Mouse (Mus musculus) lung, postnatal 36 days (tissue): ENCODE results near the gene Tigd3.

ENCODE experiments used
- DNase-seq: peaks from one replicate; pipeline ENCODE4 v3.0.0; 2022; ENCODE audit warnings: mixed read lengths

Tigd3 gene

DNA sequence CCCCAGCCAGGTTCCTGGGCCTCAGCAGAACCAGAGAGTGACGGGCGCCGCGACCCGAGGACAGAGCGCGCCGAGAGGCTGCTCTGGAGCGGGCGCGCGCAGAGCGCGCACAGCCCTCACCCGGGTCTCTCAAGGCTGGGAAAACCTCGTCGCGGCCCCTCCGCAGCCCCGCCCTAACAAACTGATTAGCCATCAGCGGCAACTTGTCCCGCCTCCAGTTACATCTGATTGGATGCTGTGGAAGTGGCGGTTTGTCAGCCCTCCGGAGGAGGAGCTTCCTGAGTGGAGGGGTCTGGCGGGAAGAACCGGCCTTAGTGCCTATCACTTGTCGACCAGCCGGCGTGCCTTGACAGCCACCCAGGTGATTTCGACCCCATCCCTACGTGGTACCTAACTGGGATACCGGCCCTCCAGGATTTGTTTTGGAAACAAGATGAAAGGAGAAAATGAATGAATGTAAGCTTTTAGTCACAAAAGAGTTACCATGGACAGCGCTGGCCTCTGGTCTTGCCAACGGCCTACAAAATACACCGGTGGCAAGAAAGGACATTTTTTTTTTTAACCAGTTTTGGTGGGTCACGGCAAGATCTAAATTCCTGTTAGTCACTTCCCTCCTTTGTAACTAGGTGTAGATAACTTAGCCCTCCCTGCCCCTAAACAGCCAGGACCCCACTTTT is at the start of gene Tigd3:
Gene Tigd3 (minus strand): TSS at position 148 of the 677 bp plus-strand sequence.
- peak; percentile 98 for DNase-seq

DNA sequence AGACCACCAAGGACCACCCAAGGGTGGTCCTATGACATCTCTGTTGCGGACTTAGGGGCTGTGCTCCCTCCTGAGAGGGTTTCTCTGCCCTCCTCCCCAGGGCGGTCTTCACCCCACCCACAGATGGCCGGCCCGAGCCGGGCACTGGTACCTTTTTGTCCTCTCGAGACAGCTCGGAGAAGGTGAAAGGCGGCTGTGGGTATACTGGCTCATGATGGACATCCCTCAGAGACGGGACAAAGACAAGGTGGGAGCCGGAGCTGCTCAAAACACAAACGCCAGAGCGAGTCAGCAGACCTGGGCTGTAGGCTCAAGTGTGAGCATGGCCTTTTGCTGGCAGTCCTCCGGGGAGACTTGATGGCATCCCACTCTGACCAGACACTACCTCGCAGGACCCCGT is 49.5 kb upstream of the Tigd3 start:
- no peak for DNase-seq

DNA sequence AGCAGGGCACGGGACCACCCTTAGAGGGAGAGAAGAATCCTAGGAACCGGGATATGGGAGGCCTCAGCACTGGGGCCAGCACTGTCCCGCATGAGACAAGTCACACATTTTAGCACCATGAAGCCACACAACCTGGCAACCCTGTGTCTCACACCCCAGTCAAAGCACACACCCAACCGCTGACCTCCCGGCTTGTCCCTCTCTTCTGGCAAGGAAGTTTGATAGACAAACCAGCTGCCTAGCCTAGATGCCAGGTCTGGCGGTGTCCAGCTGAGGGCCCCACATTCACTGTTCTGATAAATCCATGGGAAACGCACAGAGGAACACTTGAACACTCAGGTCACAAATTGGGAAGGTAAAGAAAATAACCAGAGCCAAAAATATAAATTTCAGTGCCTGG is 48.6 kb upstream of the Tigd3 start:
- no peak for DNase-seq

DNA sequence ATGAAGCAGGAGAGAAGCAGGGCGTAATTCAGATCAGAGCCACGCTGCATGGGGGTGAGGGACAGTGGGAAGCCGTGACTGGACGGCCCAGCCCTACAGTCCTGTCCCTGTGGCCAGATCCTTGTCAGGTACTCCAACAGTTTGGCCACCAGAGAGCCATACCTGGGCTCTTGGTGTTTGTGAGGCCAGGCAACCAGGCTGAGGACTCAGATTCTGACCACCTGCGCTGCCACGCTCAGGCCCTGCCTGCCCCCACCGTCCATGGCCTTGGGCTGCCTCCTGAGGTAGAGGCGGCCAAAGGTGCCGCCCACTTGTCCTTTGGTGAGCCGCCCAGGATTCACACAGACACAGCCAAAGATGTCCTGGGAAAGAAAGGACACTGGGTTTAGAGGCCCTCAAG is 46.7 kb upstream of the Tigd3 start:
- DNase-seq = no peak

DNA sequence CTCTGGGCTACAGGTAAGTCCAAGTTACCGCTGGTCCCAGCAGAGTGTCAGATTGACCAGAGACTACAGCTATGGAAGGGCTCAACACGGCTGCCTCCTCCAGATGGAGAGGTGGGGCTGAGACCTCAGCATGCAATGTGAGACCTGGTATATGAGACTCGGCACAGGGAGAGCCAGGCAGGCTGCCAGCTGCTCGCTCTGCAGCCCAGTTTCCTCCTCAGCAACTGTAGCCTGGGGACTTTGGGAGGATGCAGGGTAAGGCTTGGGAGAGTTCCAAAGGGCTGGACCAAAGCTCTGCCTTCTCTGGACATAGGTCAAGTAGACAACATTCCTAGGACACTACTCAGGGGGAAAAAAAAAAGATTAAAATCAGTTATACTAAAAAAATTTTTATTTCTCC is 46.2 kb upstream of the Tigd3 start:
- DNase-seq = peak; percentile 90

DNA sequence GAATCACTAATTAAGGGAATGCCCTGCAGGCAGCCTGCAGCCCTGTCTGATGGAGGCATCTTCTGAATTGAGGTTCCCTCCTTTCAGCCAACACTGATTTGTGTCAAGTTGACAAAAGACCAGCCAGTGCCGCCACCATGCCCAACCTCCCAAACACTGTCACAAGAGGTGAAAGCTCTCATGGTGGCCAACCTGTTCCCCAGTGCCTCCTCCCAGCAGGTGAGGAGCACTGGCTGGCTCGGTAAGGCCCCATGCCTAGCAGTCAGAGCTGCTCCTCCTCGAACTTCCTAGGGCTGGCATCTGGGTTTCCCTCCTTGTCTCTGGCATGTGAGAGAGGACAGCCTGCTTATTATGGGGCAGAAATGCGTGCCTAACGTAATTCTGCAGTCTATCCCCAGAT is 45.8 kb upstream of the Tigd3 start:
- no peak for DNase-seq

DNA sequence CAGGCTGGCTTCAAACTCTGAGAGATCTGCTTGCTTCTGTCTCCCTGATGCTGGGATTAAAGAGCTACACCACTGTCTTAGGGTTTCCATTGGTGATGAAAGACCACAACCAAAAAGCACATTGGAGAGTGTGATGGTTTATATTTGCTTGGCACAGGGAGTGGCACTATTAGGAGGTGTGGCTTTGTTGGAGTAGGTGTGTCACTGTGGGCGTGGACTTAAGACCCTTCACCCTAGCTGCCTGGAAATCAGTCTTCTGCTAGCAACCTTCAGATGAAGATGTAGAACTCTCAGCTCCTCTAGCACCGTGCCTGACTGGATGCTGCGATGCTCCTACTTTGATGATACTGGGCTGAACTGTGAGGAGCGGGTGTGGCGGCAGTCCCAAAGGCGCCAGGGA is 44.6 kb upstream of the Tigd3 start:
- no peak for DNase-seq

DNA sequence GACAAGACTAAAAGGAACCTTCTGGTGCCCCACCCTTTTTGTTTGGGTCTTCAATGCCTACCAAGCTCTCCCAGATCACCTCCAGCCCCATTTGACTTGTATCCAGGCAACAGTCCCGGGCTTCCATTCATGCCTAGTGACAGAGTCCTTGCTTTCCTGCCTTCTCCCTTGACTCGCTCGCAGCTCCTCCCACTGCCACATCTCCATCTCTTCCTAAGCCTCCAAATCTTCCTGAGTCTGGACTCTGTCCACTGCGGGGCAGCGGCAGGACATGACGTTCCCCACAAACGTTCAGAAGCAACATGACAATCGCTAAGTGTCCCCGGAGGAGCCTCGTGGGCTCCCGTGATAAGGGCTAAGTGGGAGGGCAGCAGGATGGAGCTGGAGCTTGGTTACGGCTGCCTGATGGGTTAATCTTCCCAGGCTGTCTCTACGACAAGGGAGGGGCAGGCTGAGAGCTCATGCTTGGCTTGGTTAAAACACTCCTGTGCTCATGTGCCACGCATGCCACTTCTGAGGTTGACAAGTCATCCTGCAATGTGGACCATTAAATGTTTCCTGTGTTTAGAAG is 44.0 kb upstream of the Tigd3 start:
- peak; percentile 58 for DNase-seq

DNA sequence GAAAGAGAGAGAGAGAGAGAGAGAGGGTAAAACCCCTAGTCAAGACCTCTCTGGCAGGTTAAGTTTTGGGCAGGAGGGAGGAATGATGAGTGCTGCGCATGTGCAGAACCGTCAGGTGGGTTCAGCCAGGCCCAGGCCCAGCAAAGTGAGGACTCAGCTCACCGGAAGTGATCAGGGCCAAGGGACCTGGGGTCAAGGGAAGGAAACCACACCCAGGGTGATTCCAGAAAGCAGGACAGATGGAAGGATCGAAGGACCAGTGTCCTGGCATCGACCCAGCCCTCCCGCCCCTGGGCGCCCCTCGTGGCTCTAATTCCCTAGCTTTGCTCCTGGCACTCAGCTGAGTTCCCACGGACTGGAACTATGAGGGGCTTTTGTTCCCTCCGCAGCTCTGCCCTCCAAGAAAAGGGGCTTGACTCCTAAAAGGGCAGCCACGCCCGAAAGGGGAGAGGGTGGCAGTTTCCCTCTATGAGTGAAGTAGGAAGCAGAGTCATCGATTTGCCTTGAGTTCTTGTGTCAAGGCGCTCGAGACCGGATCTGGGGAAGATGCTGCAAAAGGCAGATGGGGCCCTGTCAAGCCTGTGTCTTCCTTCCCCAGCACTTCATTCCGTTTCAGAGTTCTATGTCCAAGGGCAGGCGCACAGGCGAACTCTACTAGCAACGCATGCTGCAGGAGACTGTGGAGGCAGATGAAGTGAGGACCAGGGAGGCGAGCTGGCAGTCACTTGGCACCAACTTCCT is 43.3 kb upstream of the Tigd3 start:
- DNase-seq = no peak

DNA sequence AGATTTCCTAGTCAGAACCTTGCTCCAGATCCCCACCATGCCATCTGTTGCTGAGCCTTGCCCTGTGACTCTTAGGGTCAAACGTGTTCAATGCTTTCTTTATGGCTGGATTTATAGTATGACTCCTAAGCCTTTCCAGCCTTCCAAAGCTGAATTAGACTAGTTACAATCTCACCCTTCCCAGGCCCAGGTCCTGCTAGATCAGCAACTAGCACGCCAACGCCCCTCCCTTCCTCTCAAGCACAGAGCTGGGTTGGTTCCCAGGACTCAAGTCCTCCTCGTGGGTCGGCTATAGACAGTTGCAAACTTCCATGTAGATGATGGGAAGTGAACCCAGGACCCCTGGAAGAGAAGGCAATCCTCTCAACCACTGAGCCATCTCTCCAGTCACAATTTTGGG is 41.7 kb upstream of the Tigd3 start:
- peak; percentile 59 for DNase-seq

DNA sequence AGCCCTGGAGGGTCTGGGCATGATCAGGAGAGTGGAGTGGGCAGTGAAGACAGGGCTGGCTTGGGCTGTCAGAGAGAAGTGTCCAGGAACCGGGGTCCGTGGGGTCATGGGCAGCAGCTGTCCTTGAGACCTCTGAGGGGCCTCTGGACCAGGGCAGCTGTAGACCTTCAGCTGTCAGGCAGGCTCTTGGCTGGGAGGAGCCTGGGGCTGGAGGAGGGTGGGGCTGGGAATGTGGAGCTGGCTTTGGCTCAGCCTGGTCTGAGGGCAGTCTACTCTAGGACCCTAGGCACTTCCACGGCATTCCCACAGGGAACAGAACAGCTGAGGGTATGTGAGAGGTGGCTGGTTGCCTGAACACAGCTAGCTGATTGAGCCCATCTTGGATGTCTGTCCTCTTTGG is 41.3 kb upstream of the Tigd3 start:
- DNase-seq = peak; percentile 79

DNA sequence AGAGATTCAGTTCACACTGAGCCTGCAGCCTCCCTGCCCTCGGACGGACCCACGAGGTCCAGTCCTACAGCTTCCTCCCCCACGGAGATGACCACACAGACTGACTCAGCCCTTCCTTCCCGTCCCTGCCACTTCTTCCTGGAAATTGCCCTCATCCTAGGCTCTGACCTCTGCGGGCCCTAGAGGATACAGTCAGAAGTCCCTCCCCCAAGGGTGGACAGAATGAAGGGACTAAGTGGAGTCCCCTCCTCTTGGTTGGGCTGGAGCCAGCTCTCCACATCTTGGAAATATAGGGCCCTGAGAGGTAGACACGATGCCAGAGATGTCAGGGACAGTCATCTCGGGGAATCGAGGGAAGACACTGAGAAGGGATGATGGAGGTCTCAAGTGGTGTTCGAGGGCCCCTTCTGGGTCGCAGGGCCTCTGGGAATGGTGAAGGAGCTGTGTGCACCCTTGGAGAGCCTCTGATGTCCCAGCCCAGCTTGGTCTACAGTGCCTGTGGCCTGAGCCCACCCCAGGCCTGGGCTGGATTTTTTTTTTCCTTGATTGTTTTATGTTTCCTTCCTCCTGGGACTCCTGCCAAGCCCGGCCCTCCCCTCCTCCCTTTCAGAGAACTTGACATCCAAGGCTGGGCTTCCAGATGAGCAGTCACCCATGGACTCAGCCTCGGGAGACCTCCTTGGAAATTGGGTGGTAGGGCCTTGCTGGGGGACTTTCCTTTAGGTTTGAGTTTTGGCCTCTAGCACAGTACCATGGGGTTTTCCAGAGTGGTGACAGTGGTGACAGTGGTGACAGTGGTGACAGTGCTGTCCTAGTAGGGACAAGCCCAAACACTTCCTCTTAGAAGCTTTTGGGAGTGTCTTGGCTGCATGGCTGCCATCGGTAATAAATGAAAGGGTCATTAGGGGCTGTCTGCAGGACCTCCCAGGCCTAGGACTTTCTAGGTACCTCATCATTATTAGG is 36.0 kb upstream of the Tigd3 start:
- DNase-seq = peak; percentile 90

DNA sequence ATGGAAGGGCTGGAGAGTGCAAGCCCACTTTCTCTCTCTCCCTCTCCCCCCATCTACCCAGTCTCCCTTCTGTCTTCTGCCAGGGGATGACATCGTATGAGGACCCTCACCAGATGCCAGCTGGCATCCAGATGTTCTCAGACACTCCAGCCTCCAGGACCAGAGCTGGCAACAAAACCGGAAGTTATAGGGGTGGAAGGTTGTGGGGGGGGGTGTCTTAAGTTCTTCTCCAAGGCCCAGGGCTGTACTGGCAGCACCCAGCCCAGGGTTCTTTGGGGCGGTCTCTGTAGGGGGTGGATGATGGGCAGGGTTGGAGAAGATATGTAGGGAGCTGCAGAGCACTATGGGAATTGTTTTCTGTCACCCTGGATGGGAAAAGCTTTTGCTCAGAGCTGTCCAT is 34.6 kb upstream of the Tigd3 start:
- DNase-seq = no peak

DNA sequence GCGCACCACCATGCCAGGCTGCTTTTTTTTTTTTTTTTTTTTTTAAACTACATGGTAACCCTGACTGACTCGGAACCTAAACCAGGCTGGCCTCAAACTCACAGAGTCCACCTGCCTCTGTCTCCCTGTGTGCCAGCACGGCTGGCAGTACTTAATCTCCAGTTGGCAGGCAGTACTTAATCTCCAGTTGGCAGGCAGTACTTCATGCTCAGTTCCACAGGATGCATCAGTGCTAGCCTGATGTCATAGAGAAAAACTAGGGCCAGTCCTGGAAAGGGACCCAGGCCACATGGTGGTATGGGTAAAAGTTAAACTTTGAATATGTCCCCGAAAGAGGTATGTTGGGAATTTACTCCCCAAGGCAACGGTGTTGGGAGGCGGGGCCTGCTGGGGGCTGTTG is 34.2 kb upstream of the Tigd3 start:
- no peak for DNase-seq

DNA sequence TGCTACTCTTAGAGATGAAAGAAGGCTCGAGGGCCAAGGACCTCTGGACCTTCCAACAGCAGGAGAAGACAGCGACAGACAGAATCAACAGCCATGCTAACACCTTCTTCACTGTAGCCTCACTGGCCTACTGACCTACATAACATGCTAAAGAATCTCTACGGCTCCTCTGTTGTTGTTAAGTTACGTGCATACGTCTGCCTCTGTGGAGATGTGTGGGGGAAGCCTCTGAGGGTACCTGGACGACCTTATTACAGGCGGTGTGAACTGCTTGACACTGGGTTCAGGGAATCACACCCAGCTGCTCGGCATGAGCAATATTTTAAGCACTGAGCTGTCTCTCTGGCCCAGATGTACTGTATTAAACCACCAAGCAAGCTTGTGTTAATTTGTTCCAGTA is 33.6 kb upstream of the Tigd3 start:
- DNase-seq = no peak

DNA sequence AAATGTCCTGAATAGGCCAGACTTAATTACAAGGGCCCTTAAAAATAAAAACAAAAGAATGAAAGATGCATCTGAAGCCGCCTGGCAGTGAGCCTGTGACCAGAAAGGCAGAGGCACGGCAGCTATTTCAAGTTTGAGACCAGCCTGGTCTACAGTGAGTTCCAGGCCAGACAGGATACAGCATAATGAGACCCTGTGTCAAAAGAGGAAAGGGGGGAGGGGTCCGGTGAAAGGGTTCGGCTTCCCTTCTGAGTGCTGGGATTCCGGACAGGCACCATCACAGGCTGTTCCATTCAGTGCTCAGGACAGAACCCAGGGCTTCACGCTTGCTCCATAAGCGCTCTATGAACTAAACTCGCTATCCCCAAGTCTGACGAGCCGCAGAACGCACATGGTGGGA is 33.1 kb upstream of the Tigd3 start:
- DNase-seq = no peak

DNA sequence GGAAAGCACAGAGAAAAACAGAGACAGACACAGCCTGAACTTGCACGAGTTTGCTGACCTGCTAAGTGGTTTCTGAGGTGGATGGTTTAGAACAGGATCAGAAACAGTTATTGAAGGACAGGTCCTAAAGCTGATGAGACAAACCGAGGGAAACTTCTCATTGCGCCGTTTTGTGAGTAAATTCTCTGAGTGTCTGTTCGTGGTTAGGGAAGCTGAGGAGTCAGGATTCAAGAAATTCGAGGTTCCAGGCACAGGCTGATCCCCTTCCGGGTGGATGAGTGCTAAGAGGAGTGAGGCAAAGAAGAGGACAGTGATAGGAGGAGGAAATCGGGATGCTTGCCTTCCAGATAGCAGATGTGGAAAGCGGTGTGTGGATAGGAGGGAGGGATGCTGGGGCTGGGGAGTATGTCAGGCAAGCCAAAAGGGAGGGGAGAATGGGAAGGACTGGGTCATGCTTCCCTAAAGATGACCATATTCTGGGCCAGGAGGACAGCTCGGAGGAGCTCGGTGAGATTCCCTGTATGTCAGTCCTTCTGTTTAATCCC is 31.4 kb upstream of the Tigd3 start:
- no peak for DNase-seq

DNA sequence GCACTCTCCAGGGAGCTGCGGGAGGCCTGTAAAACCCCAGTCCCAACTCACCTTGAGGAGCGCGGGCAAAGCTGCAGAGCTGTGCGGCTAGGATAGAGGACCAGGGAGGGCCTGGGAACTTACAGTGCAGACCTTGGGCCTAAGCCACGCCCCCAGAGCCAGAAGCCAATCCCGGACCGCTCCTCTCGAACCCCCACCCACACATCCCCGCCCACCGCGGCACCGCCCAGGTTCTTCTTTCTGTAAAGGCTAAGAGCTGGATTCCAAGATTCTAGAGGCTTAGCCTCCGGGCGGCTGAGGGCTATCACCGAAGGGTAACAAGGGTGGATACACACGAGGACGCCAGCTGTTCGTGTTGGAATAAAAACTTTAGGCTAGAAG is 30.8 kb upstream of the Tigd3 start, which contains the start of gene Cdc42ep2:
Gene Cdc42ep2 (minus strand): TSS at position 104 of the 381 bp plus-strand sequence.
- DNase-seq = peak; percentile 99

DNA sequence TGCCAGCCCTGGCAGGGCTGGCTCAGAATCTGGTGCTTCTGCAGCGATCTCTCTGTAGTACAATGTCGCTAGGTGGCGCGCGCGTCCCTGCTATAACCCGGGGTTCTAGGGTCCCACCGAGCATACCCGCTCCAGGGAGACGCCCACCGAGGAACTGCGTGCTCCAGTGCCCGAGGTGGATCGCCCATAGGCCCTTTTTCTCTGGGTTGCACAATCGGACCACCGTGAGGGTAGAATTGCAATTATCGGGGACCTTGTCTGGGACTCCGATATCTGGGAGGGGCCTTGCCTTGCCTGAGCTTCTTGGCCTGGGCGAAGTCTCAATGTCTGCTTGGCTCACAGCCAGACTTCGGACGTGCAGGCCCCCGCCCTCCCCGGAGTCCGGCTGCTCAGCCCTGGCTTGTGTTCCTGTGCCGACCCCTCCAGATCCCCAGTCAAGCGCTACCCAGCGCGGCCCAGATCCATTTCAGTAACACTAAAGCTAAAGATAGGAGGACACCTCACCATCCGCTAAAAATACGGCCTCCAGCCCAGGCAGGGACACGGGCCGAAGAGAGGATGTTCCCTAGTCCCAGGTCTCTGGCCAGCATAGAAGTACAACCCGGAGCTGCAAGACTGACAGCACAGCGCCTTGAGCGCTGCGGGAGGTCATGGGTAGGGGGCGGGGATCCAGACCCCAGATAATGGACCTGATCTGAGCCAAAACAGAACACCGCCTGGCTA is 30.2 kb upstream of the Tigd3 start:
- peak; percentile 97 for DNase-seq

DNA sequence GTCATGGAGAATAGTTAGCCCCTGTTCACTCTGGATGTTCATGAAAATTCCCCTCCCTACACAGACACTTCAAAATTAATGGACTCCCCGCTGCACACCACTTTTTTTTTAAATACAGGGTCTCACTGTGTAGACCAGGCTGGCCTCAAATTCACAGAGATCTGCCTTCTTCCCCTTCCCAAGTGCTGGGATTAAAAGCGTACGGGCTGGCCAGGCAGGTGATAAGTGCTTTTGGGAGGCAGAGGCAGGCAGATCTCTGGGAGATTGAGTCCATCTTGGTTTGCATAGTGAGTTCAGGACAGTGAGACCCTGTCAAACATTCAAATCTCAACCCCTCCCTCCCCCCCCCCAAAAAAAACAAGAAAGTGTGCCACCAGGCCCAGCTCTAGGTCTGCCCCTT is 29.0 kb upstream of the Tigd3 start:
- no peak for DNase-seq

DNA sequence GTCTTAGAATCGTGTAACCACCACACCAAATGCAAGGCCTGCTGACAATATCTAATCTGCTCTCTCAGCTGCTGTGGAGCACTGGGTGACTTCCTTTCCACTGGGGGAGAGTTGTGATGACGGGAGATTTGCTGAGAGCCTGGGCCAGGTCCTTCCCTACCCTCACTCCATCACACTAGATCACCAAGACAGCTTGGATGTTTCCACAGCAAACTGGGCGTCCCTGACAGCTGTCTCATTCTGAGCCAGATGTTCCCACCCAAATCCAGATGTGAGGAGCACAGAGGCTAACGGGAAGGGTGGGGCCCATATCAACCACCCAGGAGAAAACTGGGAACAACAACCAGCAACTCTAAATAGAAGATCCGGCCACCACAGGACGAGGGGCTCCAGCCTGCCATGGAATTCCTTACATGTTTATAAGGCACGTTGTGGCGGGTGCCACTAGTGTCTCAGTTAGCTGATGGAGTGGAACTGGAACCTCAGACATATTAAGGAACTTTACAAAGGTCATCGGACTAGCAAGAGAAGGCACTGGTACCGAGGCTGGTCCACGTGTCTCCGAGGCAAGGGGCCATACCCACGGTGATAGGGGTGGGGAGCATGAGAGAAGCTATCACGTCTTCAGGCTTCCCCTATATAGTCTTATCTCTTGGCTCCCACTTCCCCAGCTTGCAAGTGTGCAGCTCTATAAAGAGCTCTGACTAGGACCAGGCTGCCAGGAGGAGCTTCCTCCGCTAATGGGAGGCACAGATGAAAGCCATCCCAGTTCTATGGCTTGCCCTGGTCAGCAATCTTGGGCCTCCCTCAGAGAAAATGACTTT is 28.4 kb upstream of the Tigd3 start:
- peak; percentile 59 for DNase-seq
